Mouse (Mus musculus): ENCODE data around the gene Frmpd1. TPM values are rescaled to one million over a fixed set of nuclear protein-coding genes. Genes with fewer than 3 reads are reported as not detected.

Frmpd1 gene
- polyA plus RNA-seq, 1 experiment, result 0.25 TPM

DNA sequence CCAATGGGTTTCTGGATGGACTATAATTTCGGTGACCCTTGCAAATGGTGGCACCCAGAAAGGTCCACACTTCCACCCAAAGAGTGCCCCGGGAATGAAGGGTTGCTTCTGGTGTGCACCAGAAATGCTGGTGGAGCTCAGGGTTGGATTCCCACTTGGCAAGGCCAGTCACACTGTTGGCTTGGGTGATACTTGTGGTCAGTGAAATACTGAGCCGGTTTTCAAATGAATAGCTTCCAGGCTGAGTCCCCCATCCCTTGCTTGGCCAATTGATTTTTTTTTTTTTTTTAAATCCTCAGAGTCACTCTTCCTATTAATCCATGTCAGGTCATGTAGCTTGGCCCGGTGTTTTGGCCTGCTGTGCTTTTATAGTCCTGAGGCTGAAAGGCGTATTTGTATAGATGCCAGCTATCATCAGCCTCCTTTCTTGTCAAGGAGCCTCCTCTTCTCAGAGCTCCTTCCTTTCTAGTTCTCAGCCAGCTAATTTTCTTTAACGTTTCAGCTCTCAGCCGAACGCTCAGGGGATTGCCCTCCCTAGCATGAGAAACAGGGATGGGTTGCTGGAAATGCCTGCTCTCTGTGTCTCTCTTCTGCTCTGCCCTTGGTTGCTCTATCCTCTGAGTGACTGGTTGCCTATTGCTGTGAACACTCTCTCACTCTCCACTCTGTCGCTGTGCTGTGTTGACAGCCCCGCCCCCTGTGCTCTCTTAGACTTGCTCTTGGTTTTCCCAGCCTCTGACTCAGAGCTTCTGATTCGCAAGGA, 69.3 kb downstream of the Frmpd1 start:
- TF ChIP-seq POLR2A (IDR thresholded peaks at IDR 0.05; ENCODE audit: low read depth, low read length) (no peak), CTCF (IDR thresholded peaks at IDR 0.05; ENCODE audit: extremely low read depth, insufficient read length, insufficient replicate concordance, low read depth, low read length) (no peak)
- Histone ChIP-seq H3K27ac (ENCODE audit: insufficient read depth, low read depth, low read length) (no peak overlapping the region), H3K4me1 (ENCODE audit: control insufficient read depth, insufficient read depth, insufficient read length, low read length) (no peaks in the 10 kb centered on the region), H3K36me3 (ENCODE audit: control insufficient read depth, insufficient read depth, low read length) (no peaks in the 10 kb centered on the region), H3K4me3 (ENCODE audit: low read depth, low read length) (no peak overlapping the region), H3K27me3 (ENCODE audit: control insufficient read depth, insufficient read depth, low read length) (no peaks in the 10 kb centered on the region)
- 54% methylated on average over 11 of the region's 11 CpGs for WGBS

- H3K27ac ChIP-seq (ENCODE audit: insufficient read depth, low read depth, low read length), result no peak overlapping the region
- TF ChIP-seq CTCF (IDR thresholded peaks at IDR 0.05; ENCODE audit: extremely low read depth, insufficient read length, insufficient replicate concordance, low read depth, low read length) (no peak), POLR2A (IDR thresholded peaks at IDR 0.05; ENCODE audit: low read depth, low read length) (no peak)
- H3K27me3 ChIP-seq (ENCODE audit: control insufficient read depth, insufficient read depth, low read length), result no peaks in the 10 kb centered on the region
- WGBS, result 61% methylated on average over 4 of the region's 4 CpGs
- H3K4me3 ChIP-seq (ENCODE audit: low read depth, low read length), result no peak overlapping the region
- no peaks in the 10 kb centered on the region for H3K4me1 ChIP-seq (ENCODE audit: control insufficient read depth, insufficient read depth, insufficient read length, low read length)
- H3K36me3 ChIP-seq (ENCODE audit: control insufficient read depth, insufficient read depth, low read length), result no peaks in the 10 kb centered on the region
These were observed 74.7 kb downstream of the Frmpd1 start for GRCm38 (mm10) chr4:45259232-45259832.

DNA sequence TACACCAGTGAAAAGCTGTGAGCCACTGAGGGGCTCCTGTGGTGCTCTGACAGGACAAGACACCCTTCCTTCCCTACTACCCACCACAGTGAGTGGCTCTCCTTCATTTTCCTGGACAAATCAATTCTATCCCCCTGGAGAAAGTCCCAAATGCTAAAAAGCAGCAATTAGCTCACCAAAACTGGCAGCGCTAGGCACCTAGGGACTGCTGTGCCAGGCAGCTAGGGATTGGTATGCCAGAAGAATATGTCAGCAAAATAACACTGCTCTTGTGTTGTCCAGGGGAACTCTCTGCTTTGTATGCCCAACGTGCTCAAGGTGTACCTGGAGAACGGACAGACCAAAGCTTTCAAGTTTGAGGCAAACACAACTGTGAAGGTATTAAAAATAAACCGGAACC, 76.9 kb downstream of the Frmpd1 start:
- Histone ChIP-seq H3K27me3 (ENCODE audit: control insufficient read depth, insufficient read depth, low read length) (no peaks in the 10 kb centered on the region), H3K27ac (ENCODE audit: insufficient read depth, low read depth, low read length) (no peak overlapping the region), H3K4me1 (ENCODE audit: control insufficient read depth, insufficient read depth, insufficient read length, low read length) (no peaks in the 10 kb centered on the region), H3K36me3 (ENCODE audit: control insufficient read depth, insufficient read depth, low read length) (no peaks in the 10 kb centered on the region), H3K4me3 (ENCODE audit: low read depth, low read length) (no peak overlapping the region)
- no peak for TF ChIP-seq CTCF (IDR thresholded peaks at IDR 0.05; ENCODE audit: extremely low read depth, insufficient read length, insufficient replicate concordance, low read depth, low read length)
- no peak for TF ChIP-seq POLR2A (IDR thresholded peaks at IDR 0.05; ENCODE audit: low read depth, low read length)
- WGBS, result 84% methylated on average over 4 of the region's 4 CpGs

- H3K4me3 ChIP-seq (ENCODE audit: low read depth, low read length), result no peak overlapping the region
- H3K27me3 ChIP-seq (ENCODE audit: control insufficient read depth, insufficient read depth, low read length), result no peaks in the 10 kb centered on the region
- WGBS, result 34% methylated on average over 3 of the region's 3 CpGs
- no peaks in the 10 kb centered on the region for H3K4me1 ChIP-seq (ENCODE audit: control insufficient read depth, insufficient read depth, insufficient read length, low read length)
- H3K36me3 ChIP-seq (ENCODE audit: control insufficient read depth, insufficient read depth, low read length), result no peaks in the 10 kb centered on the region
- H3K27ac ChIP-seq (ENCODE audit: insufficient read depth, low read depth, low read length), result no peak overlapping the region
- TF ChIP-seq POLR2A (IDR thresholded peaks at IDR 0.05; ENCODE audit: low read depth, low read length) (no peak), CTCF (IDR thresholded peaks at IDR 0.05; ENCODE audit: extremely low read depth, insufficient read length, insufficient replicate concordance, low read depth, low read length) (no peak)
These were observed 83.2 kb downstream of the Frmpd1 start for GRCm38 (mm10) chr4:45267883-45268282.

GRCm38 (mm10) chr4:45271041-45271452, 86.4 kb downstream of the Frmpd1 start:
- Histone ChIP-seq H3K4me3 (ENCODE audit: low read depth, low read length) (no peak overlapping the region), H3K36me3 (ENCODE audit: control insufficient read depth, insufficient read depth, low read length) (no peaks in the 10 kb centered on the region), H3K4me1 (ENCODE audit: control insufficient read depth, insufficient read depth, insufficient read length, low read length) (no peaks in the 10 kb centered on the region), H3K27ac (ENCODE audit: insufficient read depth, low read depth, low read length) (no peak overlapping the region), H3K27me3 (ENCODE audit: control insufficient read depth, insufficient read depth, low read length) (no peaks in the 10 kb centered on the region)
- TF ChIP-seq CTCF (IDR thresholded peaks at IDR 0.05; ENCODE audit: extremely low read depth, insufficient read length, insufficient replicate concordance, low read depth, low read length), result no peak
- no peak for TF ChIP-seq POLR2A (IDR thresholded peaks at IDR 0.05; ENCODE audit: low read depth, low read length)
- 77% methylated on average over 10 of the region's 10 CpGs for WGBS

DNA sequence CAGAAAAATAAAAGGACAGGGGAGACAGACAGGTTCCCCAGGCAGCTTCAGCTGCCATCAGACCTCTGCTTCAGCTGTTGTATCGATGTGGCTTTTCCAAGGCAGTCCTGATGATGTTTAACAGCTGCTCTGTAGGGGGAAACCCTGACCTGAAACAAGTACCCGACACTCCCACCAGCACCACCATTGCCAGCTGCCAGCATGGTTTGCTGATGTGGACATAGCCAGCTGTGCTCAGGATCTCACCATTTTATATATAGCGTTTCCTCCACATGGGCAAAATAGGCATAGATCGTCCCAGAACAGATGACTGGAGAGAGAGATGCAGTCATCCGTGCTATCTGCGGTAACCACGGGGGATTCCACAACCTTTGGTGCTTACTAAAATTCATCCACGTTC, 91.1 kb downstream of the Frmpd1 start:
- H3K36me3 ChIP-seq (ENCODE audit: control insufficient read depth, insufficient read depth, low read length), result no peaks in the 10 kb centered on the region
- TF ChIP-seq POLR2A (IDR thresholded peaks at IDR 0.05; ENCODE audit: low read depth, low read length), result no peak
- TF ChIP-seq CTCF (IDR thresholded peaks at IDR 0.05; ENCODE audit: extremely low read depth, insufficient read length, insufficient replicate concordance, low read depth, low read length), result no peak
- WGBS, result 84% methylated on average over 8 of the region's 8 CpGs
- H3K27me3 ChIP-seq (ENCODE audit: control insufficient read depth, insufficient read depth, low read length), result no peaks in the 10 kb centered on the region
- H3K4me3 ChIP-seq (ENCODE audit: low read depth, low read length), result no peak overlapping the region
- no peak overlapping the region for H3K27ac ChIP-seq (ENCODE audit: insufficient read depth, low read depth, low read length)
- H3K4me1 ChIP-seq (ENCODE audit: control insufficient read depth, insufficient read depth, insufficient read length, low read length), result no peaks in the 10 kb centered on the region

GRCm38 (mm10) chr4:45279292-45279691, 94.6 kb downstream of the Frmpd1 start:
- H3K27ac ChIP-seq (ENCODE audit: insufficient read depth, low read depth, low read length), result no peak overlapping the region
- no peaks in the 10 kb centered on the region for H3K4me1 ChIP-seq (ENCODE audit: control insufficient read depth, insufficient read depth, insufficient read length, low read length)
- H3K36me3 ChIP-seq (ENCODE audit: control insufficient read depth, insufficient read depth, low read length), result no peaks in the 10 kb centered on the region
- no peaks in the 10 kb centered on the region for H3K27me3 ChIP-seq (ENCODE audit: control insufficient read depth, insufficient read depth, low read length)
- TF ChIP-seq POLR2A (IDR thresholded peaks at IDR 0.05; ENCODE audit: low read depth, low read length), result no peak
- no peak for TF ChIP-seq CTCF (IDR thresholded peaks at IDR 0.05; ENCODE audit: extremely low read depth, insufficient read length, insufficient replicate concordance, low read depth, low read length)
- no peak overlapping the region for H3K4me3 ChIP-seq (ENCODE audit: low read depth, low read length)
- WGBS, result 50% methylated on average over 8 of the region's 8 CpGs

Measured in small intestine, adult 2 months (tissue).